Mouse (Mus musculus) spleen, adult 2 months (tissue): ENCODE data around the gene Otop3.

Source experiments
- CTCF ChIP-seq: fragments of 200-500 bp; IDR thresholded peaks from 2 replicates; pipeline ENCODE4 v1.5.1; 2011; ENCODE audit warnings: mild to moderate bottlenecking, inconsistent platforms; ENCODE audit not compliant: insufficient read depth, insufficient read length, insufficient replicate concordance; ENCODE audit errors: extremely low read depth
- POLR2A ChIP-seq: fragments of 200-500 bp; IDR thresholded peaks from 2 replicates; pipeline ENCODE4 v1.6.1; 2011; ENCODE audit warnings: low read depth, low read length, inconsistent platforms

GRCm38 (mm10) chr11:115301351-115301750 is 33.2 kb upstream of the Otop3 start:
- TF ChIP-seq CTCF (no peak), POLR2A (no peak)
